Mouse (Mus musculus) small intestine, adult 2 months (tissue): Measurements from ENCODE around the gene Pnmt.

ENCODE experiments used
- CTCF ChIP-seq: fragments of 200-500 bp; IDR thresholded peaks from 2 replicates; pipeline ENCODE4 v1.5.1; 2012; ENCODE audit warnings: low read depth, mild to moderate bottlenecking, control low read depth, inconsistent platforms, low read length, moderate library complexity, mixed read lengths; ENCODE audit not compliant: insufficient replicate concordance, insufficient read length; ENCODE audit errors: extremely low read depth
- POLR2A ChIP-seq: fragments of 200-500 bp; IDR thresholded peaks from 2 replicates; pipeline ENCODE4 v1.6.1; 2012; ENCODE audit warnings: low read depth, mild to moderate bottlenecking, control low read depth, inconsistent platforms, low read length, moderate library complexity

GRCm38 (mm10) chr11:98394301-98394700, 8.1 kb downstream of the Pnmt start:
- TF ChIP-seq POLR2A (no peak), CTCF (no peak)
